Mouse (Mus musculus): ENCODE data around the gene Dclk1.

Dclk1 gene

GRCm38 (mm10) chr3:55337671-55338070 is 95.5 kb downstream of the Dclk1 start:
- DNase-seq, result peak; percentile 16

- peak; percentile 23 for DNase-seq
Measured at GRCm38 (mm10) chr3:55342445-55342844, 100.3 kb downstream of the Dclk1 start.

GRCm38 (mm10) chr3:55347371-55348025 is 105.3 kb downstream of the Dclk1 start:
- DNase-seq, result peak; percentile 56

GRCm38 (mm10) chr3:55348026-55348390 is 105.8 kb downstream of the Dclk1 start:
- DNase-seq, result no peak

- DNase-seq, result peak; percentile 4
Measured at GRCm38 (mm10) chr3:55350194-55350593, 108.0 kb downstream of the Dclk1 start.

- DNase-seq, result peak; percentile 66
Measured at GRCm38 (mm10) chr3:55351281-55352052, 109.3 kb downstream of the Dclk1 start.

- no peak for DNase-seq
Measured at GRCm38 (mm10) chr3:55352529-55352928, 110.4 kb downstream of the Dclk1 start.

- DNase-seq, result no peak
Measured at GRCm38 (mm10) chr3:55353169-55353568, 111.0 kb downstream of the Dclk1 start.

- peak; percentile 43 for DNase-seq
Measured at GRCm38 (mm10) chr3:55353909-55354511, 111.8 kb downstream of the Dclk1 start.

GRCm38 (mm10) chr3:55354765-55355164 is 112.6 kb downstream of the Dclk1 start:
- no peak for DNase-seq

GRCm38 (mm10) chr3:55358486-55358885 is 116.3 kb downstream of the Dclk1 start:
- no peak for DNase-seq

GRCm38 (mm10) chr3:55360836-55361235 is 118.7 kb downstream of the Dclk1 start:
- no peak for DNase-seq

GRCm38 (mm10) chr3:55367166-55367565 is 125.0 kb downstream of the Dclk1 start:
- DNase-seq, result no peak

GRCm38 (mm10) chr3:55369156-55369555 is 127.0 kb downstream of the Dclk1 start:
- no peak for DNase-seq

- peak; percentile 74 for DNase-seq
Measured at GRCm38 (mm10) chr3:55373689-55374088, 131.5 kb downstream of the Dclk1 start.

GRCm38 (mm10) chr3:55378591-55378990 is 136.4 kb downstream of the Dclk1 start:
- no peak for DNase-seq

GRCm38 (mm10) chr3:55380471-55380870 is 138.3 kb downstream of the Dclk1 start:
- DNase-seq, result no peak

GRCm38 (mm10) chr3:55392605-55393004 is 150.4 kb downstream of the Dclk1 start:
- DNase-seq, result no peak

- DNase-seq, result no peak
Measured at GRCm38 (mm10) chr3:55393549-55393948, 151.4 kb downstream of the Dclk1 start.

GRCm38 (mm10) chr3:55396792-55397191 is 154.6 kb downstream of the Dclk1 start:
- DNase-seq, result no peak

GRCm38 (mm10) chr3:55397752-55398693 is 155.9 kb downstream of the Dclk1 start:
- DNase-seq, result no peak

- DNase-seq, result no peak
Measured at GRCm38 (mm10) chr3:55401236-55401635, 159.1 kb downstream of the Dclk1 start.

- no peak for DNase-seq
Measured at GRCm38 (mm10) chr3:55404751-55405150, 162.6 kb downstream of the Dclk1 start.

All from right cerebral cortex, postnatal 25 days (tissue).